Mouse (Mus musculus): ENCODE results near the gene Sit1. TPM values are rescaled to one million over a fixed set of nuclear protein-coding genes. Genes with fewer than 3 reads are reported as not detected.

The Sit1 gene
- polyA plus RNA-seq, 1 experiment from 2014 or later = not detected

GRCm38 (mm10) chr4:43470301-43470700, 13.2 kb downstream of the Sit1 start:
- Histone ChIP-seq H3K9me3 (ENCODE audit: control insufficient read depth, low read length) (no peaks in the 10 kb centered on the region), H3K4me1 (ENCODE audit: control insufficient read depth, insufficient read depth, low read length) (no peaks in the 10 kb centered on the region), H3K4me3 (ENCODE audit: low read length) (no peak overlapping the region), H3K4me2 (replicated peaks; ENCODE audit: low read depth, low read length) (no peak overlapping the region), H3K27ac (ENCODE audit: low read depth, low read length) (no peak overlapping the region), H3K27me3 (ENCODE audit: control insufficient read depth, insufficient read depth, low read length) (no peaks in the 10 kb centered on the region), H3K36me3 (ENCODE audit: control insufficient read depth, insufficient read depth, low read length) (no peaks in the 10 kb centered on the region), H3K9ac (ENCODE audit: low read depth, low read length) (no peak overlapping the region)
- WGBS = 95% methylated on average over 10 of the region's 10 CpGs
- ATAC-seq (ENCODE audit: low FRiP score, low TSS enrichment) = no peak

- Histone ChIP-seq H3K4me3 (ENCODE audit: low read length) (no peak overlapping the region), H3K9ac (ENCODE audit: low read depth, low read length) (no peak overlapping the region), H3K4me1 (ENCODE audit: control insufficient read depth, insufficient read depth, low read length) (no peaks in the 10 kb centered on the region), H3K9me3 (ENCODE audit: control insufficient read depth, low read length) (no peaks in the 10 kb centered on the region), H3K27me3 (ENCODE audit: control insufficient read depth, insufficient read depth, low read length) (no peaks in the 10 kb centered on the region), H3K36me3 (ENCODE audit: control insufficient read depth, insufficient read depth, low read length) (no peaks in the 10 kb centered on the region), H3K4me2 (replicated peaks; ENCODE audit: low read depth, low read length) (no peak overlapping the region), H3K27ac (ENCODE audit: low read depth, low read length) (no peak overlapping the region)
- 88% methylated on average over 7 of the region's 7 CpGs for WGBS
- no peak for ATAC-seq (ENCODE audit: low FRiP score, low TSS enrichment)
Measured at GRCm38 (mm10) chr4:43466872-43467271, 16.7 kb downstream of the Sit1 start.

DNA sequence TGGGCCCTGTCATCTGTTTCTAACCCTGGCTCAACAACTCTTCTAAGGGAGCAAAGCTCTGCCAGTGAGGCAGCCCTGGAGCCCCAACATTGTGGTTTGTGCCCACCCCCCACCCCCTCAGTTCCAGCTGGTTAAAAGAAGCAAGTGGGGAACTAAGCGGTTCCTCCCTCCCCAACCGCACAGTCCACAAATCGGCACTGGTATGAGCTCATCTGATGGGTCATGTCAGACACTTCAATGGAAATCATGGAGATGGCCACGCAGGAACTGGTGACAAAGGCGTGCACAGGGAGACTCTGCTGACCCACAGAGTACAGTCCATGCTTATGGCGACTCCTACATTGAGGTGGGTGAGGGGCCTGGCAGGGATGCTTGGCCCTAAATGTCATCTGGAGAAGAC, 17.6 kb downstream of the Sit1 start:
- Histone ChIP-seq H3K9ac (ENCODE audit: low read depth, low read length) (no peak overlapping the region), H3K4me2 (replicated peaks; ENCODE audit: low read depth, low read length) (no peak overlapping the region), H3K9me3 (ENCODE audit: control insufficient read depth, low read length) (no peaks in the 10 kb centered on the region), H3K27ac (ENCODE audit: low read depth, low read length) (no peak overlapping the region), H3K27me3 (ENCODE audit: control insufficient read depth, insufficient read depth, low read length) (no peaks in the 10 kb centered on the region), H3K36me3 (ENCODE audit: control insufficient read depth, insufficient read depth, low read length) (no peaks in the 10 kb centered on the region), H3K4me3 (ENCODE audit: low read length) (no peak overlapping the region), H3K4me1 (ENCODE audit: control insufficient read depth, insufficient read depth, low read length) (no peaks in the 10 kb centered on the region)
- 81% methylated on average over 6 of the region's 6 CpGs for WGBS
- ATAC-seq (ENCODE audit: low FRiP score, low TSS enrichment) = no peak

DNA sequence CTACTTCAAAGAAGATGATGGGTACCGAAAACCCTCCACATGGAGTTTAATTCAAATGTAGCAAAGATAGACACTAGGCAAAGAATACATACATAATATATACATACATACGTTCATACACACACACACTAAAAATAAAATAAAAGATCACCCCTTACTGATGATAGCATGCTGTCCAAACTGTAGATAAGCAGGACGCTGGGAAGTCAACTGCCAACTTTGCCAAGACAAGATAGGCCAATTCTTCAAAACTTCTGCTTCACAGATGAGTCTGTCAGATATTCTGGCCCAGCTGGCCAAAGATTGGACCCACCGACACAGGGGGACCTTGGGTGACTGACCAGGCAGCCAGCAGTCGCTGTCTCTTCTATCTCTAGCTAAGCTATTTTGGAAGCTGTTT, 20.4 kb downstream of the Sit1 start:
- H3K9ac ChIP-seq (ENCODE audit: low read depth, low read length) = no peak overlapping the region
- H3K9me3 ChIP-seq (ENCODE audit: control insufficient read depth, low read length) = no peaks in the 10 kb centered on the region
- H3K4me3 ChIP-seq (ENCODE audit: low read length) = no peak overlapping the region
- H3K27ac ChIP-seq (ENCODE audit: low read depth, low read length) = no peak overlapping the region
- no peaks in the 10 kb centered on the region for H3K36me3 ChIP-seq (ENCODE audit: control insufficient read depth, insufficient read depth, low read length)
- WGBS = 96% methylated on average over 5 of the region's 5 CpGs
- H3K27me3 ChIP-seq (ENCODE audit: control insufficient read depth, insufficient read depth, low read length) = no peaks in the 10 kb centered on the region
- ATAC-seq (ENCODE audit: low FRiP score, low TSS enrichment) = no peak
- H3K4me1 ChIP-seq (ENCODE audit: control insufficient read depth, insufficient read depth, low read length) = no peaks in the 10 kb centered on the region
- H3K4me2 ChIP-seq (replicated peaks; ENCODE audit: low read depth, low read length) = no peak overlapping the region

DNA sequence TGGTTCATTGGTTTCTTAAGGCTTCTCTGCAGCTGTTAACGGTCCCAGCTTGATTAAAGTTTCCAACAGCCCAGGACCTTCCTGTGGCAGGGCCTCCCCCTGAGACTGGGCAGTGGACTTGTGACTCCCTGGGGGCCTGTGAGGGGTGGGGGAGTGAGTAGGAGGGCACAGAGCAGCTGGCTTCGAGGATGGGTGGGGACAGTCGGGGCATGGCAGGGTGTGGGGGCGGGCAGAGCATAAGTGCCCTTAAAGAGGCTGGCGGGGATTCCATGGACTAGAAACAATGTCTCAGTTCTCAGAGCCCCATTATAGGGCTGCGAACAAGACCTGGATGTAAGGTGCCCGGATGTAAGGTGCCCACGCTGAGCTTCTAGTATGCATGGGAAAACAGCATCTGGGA, 26.4 kb downstream of the Sit1 start:
- no peak overlapping the region for H3K4me3 ChIP-seq (ENCODE audit: low read length)
- no peaks in the 10 kb centered on the region for H3K36me3 ChIP-seq (ENCODE audit: control insufficient read depth, insufficient read depth, low read length)
- peaks cover 16% of the 10 kb centered on the region for H3K4me1 ChIP-seq (ENCODE audit: control insufficient read depth, insufficient read depth, low read length)
- H3K4me2 ChIP-seq (replicated peaks; ENCODE audit: low read depth, low read length) = no peak overlapping the region
- peaks cover 20% of the 10 kb centered on the region; the same call in 1 of the 2 replicates for H3K27me3 ChIP-seq (ENCODE audit: control insufficient read depth, insufficient read depth, low read length)
- no peak overlapping the region for H3K9ac ChIP-seq (ENCODE audit: low read depth, low read length)
- 16% methylated on average over 8 of the region's 8 CpGs for WGBS
- no peak overlapping the region for H3K27ac ChIP-seq (ENCODE audit: low read depth, low read length)
- ATAC-seq (ENCODE audit: low FRiP score, low TSS enrichment) = peak; percentile 36; the same call in 1 of the 2 replicates
- H3K9me3 ChIP-seq (ENCODE audit: control insufficient read depth, low read length) = no peaks in the 10 kb centered on the region

GRCm38 (mm10) chr4:43456470-43456869, 27.1 kb downstream of the Sit1 start:
- WGBS = 42% methylated on average over 4 of the region's 4 CpGs
- no peak overlapping the region for H3K4me3 ChIP-seq (ENCODE audit: low read length)
- no peak overlapping the region for H3K9ac ChIP-seq (ENCODE audit: low read depth, low read length)
- peaks cover 16% of the 10 kb centered on the region for H3K4me1 ChIP-seq (ENCODE audit: control insufficient read depth, insufficient read depth, low read length)
- H3K9me3 ChIP-seq (ENCODE audit: control insufficient read depth, low read length) = no peaks in the 10 kb centered on the region
- ATAC-seq (ENCODE audit: low FRiP score, low TSS enrichment) = no peak
- H3K27ac ChIP-seq (ENCODE audit: low read depth, low read length) = no peak overlapping the region
- H3K27me3 ChIP-seq (ENCODE audit: control insufficient read depth, insufficient read depth, low read length) = peaks cover 20% of the 10 kb centered on the region; the same call in 1 of the 2 replicates
- H3K36me3 ChIP-seq (ENCODE audit: control insufficient read depth, insufficient read depth, low read length) = no peaks in the 10 kb centered on the region
- H3K4me2 ChIP-seq (replicated peaks; ENCODE audit: low read depth, low read length) = no peak overlapping the region

DNA sequence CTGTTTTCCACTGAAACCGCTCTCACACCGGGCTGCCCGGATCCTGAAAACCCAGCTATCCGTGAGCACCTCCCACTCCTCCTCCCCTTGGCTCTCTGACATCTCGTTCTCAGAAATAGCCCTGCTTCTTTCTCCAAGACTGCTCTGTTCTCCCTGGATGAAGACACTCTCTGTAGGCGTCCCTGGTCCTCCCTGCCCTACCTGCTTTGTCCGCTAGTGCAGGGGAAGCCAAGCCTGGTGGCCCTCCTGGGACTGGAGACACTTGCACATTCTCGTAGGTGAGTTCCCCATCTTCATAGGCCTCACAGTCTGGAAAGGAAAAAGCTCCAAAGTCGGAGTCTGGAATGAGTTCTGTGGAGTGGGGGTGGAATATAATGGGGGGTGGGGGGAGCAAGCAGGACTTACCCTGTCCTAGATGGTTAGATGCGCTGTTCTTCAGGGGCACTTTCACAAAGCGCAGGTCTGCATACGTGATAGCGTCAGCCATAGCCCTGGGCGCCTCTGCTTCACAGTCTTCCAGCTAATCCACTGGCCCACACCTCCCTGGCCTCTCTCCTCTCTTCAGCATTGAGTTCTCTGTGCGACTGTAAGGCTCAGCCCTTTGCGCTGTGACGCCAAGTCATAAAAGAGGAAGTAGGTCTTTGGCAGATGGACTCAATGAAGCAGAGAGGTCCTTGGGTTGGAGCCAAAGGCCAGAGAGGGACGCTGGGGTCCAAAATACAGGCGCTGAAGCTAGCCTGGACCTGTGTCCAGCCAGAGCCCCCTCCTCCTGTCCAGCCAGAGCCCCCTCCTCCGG, 29.3 kb downstream of the Sit1 start, which contains the start of gene Cd72:
Cd72 (minus strand) TSS at position 588 of the 796 bp plus-strand sequence.
- Histone ChIP-seq H3K27ac (ENCODE audit: low read depth, low read length) (no peak within 1 kb of the TSS), H3K9me3 (ENCODE audit: control insufficient read depth, low read length) (no peaks in the 10 kb centered on the region), H3K4me1 (ENCODE audit: control insufficient read depth, insufficient read depth, low read length) (peaks cover 16% of the 10 kb centered on the region), H3K9ac (ENCODE audit: low read depth, low read length) (peak within 1 kb of the TSS; percentile 42; the same call in 1 of the 2 replicates), H3K4me2 (replicated peaks; ENCODE audit: low read depth, low read length) (peak within 1 kb of the TSS; percentile 51), H3K36me3 (ENCODE audit: control insufficient read depth, insufficient read depth, low read length) (no peaks in the 10 kb centered on the region), H3K4me3 (ENCODE audit: low read length) (peak within 1 kb of the TSS; percentile 26), H3K27me3 (ENCODE audit: control insufficient read depth, insufficient read depth, low read length) (peaks cover 20% of the 10 kb centered on the region; the same call in 1 of the 2 replicates)
- WGBS = 23% methylated on average over 20 of the region's 20 CpGs
- peak; percentile 20; the same call in 1 of the 2 replicates for ATAC-seq (ENCODE audit: low FRiP score, low TSS enrichment)

GRCm38 (mm10) chr4:43453413-43453812, 30.1 kb downstream of the Sit1 start:
- peak; percentile 36; the same call in 1 of the 2 replicates for ATAC-seq (ENCODE audit: low FRiP score, low TSS enrichment)
- 2% methylated on average over 18 of the region's 18 CpGs for whole genome bisulfite sequencing
- peak overlapping the region; percentile 42; the same call in 1 of the 2 replicates for H3K9ac ChIP-seq (ENCODE audit: low read depth, low read length)

GRCm38 (mm10) chr4:43452315-43452714, 31.2 kb downstream of the Sit1 start:
- 56% methylated on average over 11 of the region's 11 CpGs for WGBS

More at GRCm38 (mm10) chr4:43453413-43453812, 30.1 kb downstream of the Sit1 start:
- Histone ChIP-seq H3K4me2 (replicated peaks; ENCODE audit: low read depth, low read length) (peak overlapping the region; percentile 51), H3K27ac (ENCODE audit: low read depth, low read length) (no peak overlapping the region), H3K36me3 (ENCODE audit: control insufficient read depth, insufficient read depth, low read length) (peaks cover 2% of the 10 kb centered on the region; the same call in 1 of the 2 replicates), H3K4me1 (ENCODE audit: control insufficient read depth, insufficient read depth, low read length) (peaks cover 16% of the 10 kb centered on the region), H3K9me3 (ENCODE audit: control insufficient read depth, low read length) (no peaks in the 10 kb centered on the region), H3K4me3 (ENCODE audit: low read length) (peak overlapping the region; percentile 26), H3K27me3 (ENCODE audit: control insufficient read depth, insufficient read depth, low read length) (peaks cover 20% of the 10 kb centered on the region; the same call in 1 of the 2 replicates)

More at GRCm38 (mm10) chr4:43452315-43452714, 31.2 kb downstream of the Sit1 start:
- ATAC-seq (ENCODE audit: low FRiP score, low TSS enrichment) = no peak
- no peak overlapping the region for H3K4me3 ChIP-seq (ENCODE audit: low read length)
- peaks cover 20% of the 10 kb centered on the region; the same call in 1 of the 2 replicates for H3K27me3 ChIP-seq (ENCODE audit: control insufficient read depth, insufficient read depth, low read length)
- H3K9me3 ChIP-seq (ENCODE audit: control insufficient read depth, low read length) = no peaks in the 10 kb centered on the region
- H3K36me3 ChIP-seq (ENCODE audit: control insufficient read depth, insufficient read depth, low read length) = peaks cover 13% of the 10 kb centered on the region
- peaks cover 16% of the 10 kb centered on the region for H3K4me1 ChIP-seq (ENCODE audit: control insufficient read depth, insufficient read depth, low read length)
- H3K9ac ChIP-seq (ENCODE audit: low read depth, low read length) = no peak overlapping the region
- H3K27ac ChIP-seq (ENCODE audit: low read depth, low read length) = no peak overlapping the region
- no peak overlapping the region for H3K4me2 ChIP-seq (replicated peaks; ENCODE audit: low read depth, low read length)
